Mouse (Mus musculus): ENCODE results near the gene Slc38a7. TPM values are rescaled to one million over a fixed set of nuclear protein-coding genes. Genes with fewer than 3 reads are reported as not detected.
"Not testable (repeated sequence)": the region's sequence is repeated elsewhere in the genome, so short reads cannot be mapped to it uniquely, and the experiment has no call there.

Slc38a7 gene
- polyA plus RNA-seq, 1 experiment from 2014 or later = 9.7 TPM

GRCm38 (mm10) chr8:95801476-95802064 is 51.8 kb downstream of the Slc38a7 start:
- no peaks in the 10 kb centered on the region for H3K27me3 ChIP-seq (replicated peaks)
- ATAC-seq = no peak
- H3K4me2 ChIP-seq = no peak overlapping the region
- no peak overlapping the region for H3K27ac ChIP-seq
- H3K4me1 ChIP-seq = peaks cover 68% of the 10 kb centered on the region
- no peaks in the 10 kb centered on the region for H3K9me3 ChIP-seq (replicated peaks)
- H3K4me3 ChIP-seq = no peak overlapping the region
- H3K9ac ChIP-seq = no peak overlapping the region
- WGBS (ENCODE audit: insufficient replicate concordance) = 79% methylated on average over 1 of the region's 1 CpGs
- H3K36me3 ChIP-seq = peaks cover 80% of the 10 kb centered on the region

- ATAC-seq = no peak
- peaks cover 57% of the 10 kb centered on the region for H3K4me1 ChIP-seq
- 67% methylated on average over 3 of the region's 3 CpGs for WGBS (ENCODE audit: insufficient replicate concordance)
- no peak overlapping the region for H3K9ac ChIP-seq
- H3K27ac ChIP-seq = no peak overlapping the region
- peaks cover 85% of the 10 kb centered on the region for H3K36me3 ChIP-seq
- H3K27me3 ChIP-seq (replicated peaks) = no peaks in the 10 kb centered on the region
- no peak overlapping the region for H3K4me2 ChIP-seq
- no peaks in the 10 kb centered on the region for H3K9me3 ChIP-seq (replicated peaks)
- H3K4me3 ChIP-seq = no peak overlapping the region
Measured at GRCm38 (mm10) chr8:95800353-95800752, 53.0 kb downstream of the Slc38a7 start.

GRCm38 (mm10) chr8:95799891-95800290 is 53.4 kb downstream of the Slc38a7 start:
- Histone ChIP-seq H3K9me3 (replicated peaks) (no peaks in the 10 kb centered on the region), H3K9ac (no peak overlapping the region), H3K4me3 (no peak overlapping the region), H3K36me3 (peaks cover 81% of the 10 kb centered on the region), H3K27me3 (replicated peaks) (no peaks in the 10 kb centered on the region), H3K27ac (no peak overlapping the region), H3K4me1 (peaks cover 53% of the 10 kb centered on the region), H3K4me2 (no peak overlapping the region)
- 58% methylated on average over 1 of the region's 1 CpGs for WGBS (ENCODE audit: insufficient replicate concordance)
- no peak for ATAC-seq

GRCm38 (mm10) chr8:95799117-95799516 is 54.2 kb downstream of the Slc38a7 start:
- Histone ChIP-seq H3K36me3 (peaks cover 73% of the 10 kb centered on the region), H3K27me3 (replicated peaks) (no peaks in the 10 kb centered on the region), H3K4me1 (peaks cover 45% of the 10 kb centered on the region), H3K27ac (no peak overlapping the region), H3K4me3 (no peak overlapping the region), H3K9ac (no peak overlapping the region), H3K4me2 (no peak overlapping the region), H3K9me3 (replicated peaks) (no peaks in the 10 kb centered on the region)
- WGBS (ENCODE audit: insufficient replicate concordance) = 91% methylated on average over 6 of the region's 6 CpGs
- ATAC-seq = no peak

GRCm38 (mm10) chr8:95795333-95796061 is 57.8 kb downstream of the Slc38a7 start:
- Histone ChIP-seq H3K36me3 (peaks cover 66% of the 10 kb centered on the region), H3K4me1 (peaks cover 14% of the 10 kb centered on the region)
- not testable (repeated sequence) for H3K27ac ChIP-seq; H3K9ac ChIP-seq; ATAC-seq; H3K27me3 ChIP-seq (replicated peaks); H3K4me2 ChIP-seq; H3K4me3 ChIP-seq; H3K9me3 ChIP-seq (replicated peaks)
- WGBS (ENCODE audit: insufficient replicate concordance) = 76% methylated on average over 5 of the region's 5 CpGs

Other genes with a start within 250 kb of the Slc38a7 start
- gene Gins3, start 220.1 kb downstream of the Slc38a7 start, polyA plus RNA-seq (2016; fragmentation: Nextera tagmentation; extraction: Ambion mirVana) = 13.8 and 14.1 TPM in 2 replicates
- gene Ndrg4, start 176.6 kb downstream of the Slc38a7 start, polyA plus RNA-seq (2016; fragmentation: Nextera tagmentation; extraction: Ambion mirVana) = 1.9 and 2.1 TPM in 2 replicates
- gene Setd6, start 137.7 kb downstream of the Slc38a7 start, polyA plus RNA-seq (2016; fragmentation: Nextera tagmentation; extraction: Ambion mirVana) = 29.8 and 32.7 TPM in 2 replicates
- 47.7 and 53.7 TPM in 2 replicates for gene Cnot1, start 46.1 kb downstream of the Slc38a7 start, polyA plus RNA-seq (2016; fragmentation: Nextera tagmentation; extraction: Ambion mirVana)
- gene Sap18b, start 28.2 kb downstream of the Slc38a7 start, polyA plus RNA-seq (2016; fragmentation: Nextera tagmentation; extraction: Ambion mirVana) = 348 and 354 TPM in 2 replicates
- 203 and 223 TPM in 2 replicates for gene Got2, start 35.0 kb upstream of the Slc38a7 start, polyA plus RNA-seq (2016; fragmentation: Nextera tagmentation; extraction: Ambion mirVana)

Data from liver, embryonic 12.5 days (tissue).